Mouse (Mus musculus) embryonic facial prominence, embryonic 13.5 days (tissue): Measurements from ENCODE around the gene Atp8a2. TPM values are rescaled to one million over a fixed set of nuclear protein-coding genes. Genes with fewer than 3 reads are reported as not detected.

Experiments used
- ATAC-seq: fragments of 200-750 bp; cut with Nextera tagmentation; 2 replicates; pipeline ENCODE4 v1.8.0; 2017; ENCODE audit warnings: low read depth; ENCODE audit not compliant: insufficient number of reproducible peaks, insufficient read depth, low FRiP score, low TSS enrichment
- H3K27ac ChIP-seq: fragments of 300-500 bp; sonication (generic); 2 replicates; pipeline ENCODE4 v1.5.1; 2015; ENCODE audit warnings: moderate library complexity, mild to moderate bottlenecking, inconsistent platforms
- H3K27me3 ChIP-seq: fragments of 300-500 bp; sonication (generic); 2 replicates; pipeline ENCODE4 v1.6.1; 2015; ENCODE audit warnings: mild to moderate bottlenecking, inconsistent platforms
- H3K36me3 ChIP-seq: fragments of 300-500 bp; sonication (generic); 2 replicates; pipeline ENCODE4 v1.6.1; 2015; ENCODE audit warnings: mild to moderate bottlenecking, inconsistent platforms
- H3K4me1 ChIP-seq: fragments of 300-500 bp; sonication (generic); 2 replicates; pipeline ENCODE4 v1.6.1; 2015; ENCODE audit warnings: inconsistent platforms
- H3K4me2 ChIP-seq: fragments of 300-500 bp; sonication (generic); 2 replicates; pipeline ENCODE4 v1.6.1; 2015; ENCODE audit warnings: moderate library complexity, mild to moderate bottlenecking, inconsistent platforms
- H3K4me3 ChIP-seq: fragments of 300-500 bp; sonication (generic); 2 replicates; pipeline ENCODE4 v1.5.1; 2015; ENCODE audit warnings: mild to moderate bottlenecking, inconsistent platforms
- H3K9ac ChIP-seq: fragments of 300-500 bp; sonication (generic); 2 replicates; pipeline ENCODE4 v1.6.1; 2015; ENCODE audit warnings: mild to moderate bottlenecking, inconsistent platforms
- H3K9me3 ChIP-seq: fragments of 300-500 bp; sonication (generic); 2 replicates; pipeline ENCODE4 v1.6.1; 2016; ENCODE audit warnings: inconsistent platforms
- WGBS: fragments of 180-500 bp; shearing (Covaris S2); methylation state at CpG from one replicate; pipeline ENCODE4 v1.1.7; 2015; ENCODE audit warnings: mixed read lengths; 5-methylcytosine and 5-hydroxymethylcytosine counted together
- polyA plus RNA-seq: library from polyadenylated mRNA; unstranded; fragments of >200 nt; fragmentation: Nextera tagmentation; extraction: Ambion mirVana; gene quantifications from 2 replicates; pipeline ENCODE4 v1.2.1, GENCODE M21; 2015

Gene Atp8a2
- polyA plus RNA-seq, 1 experiment from 2014 or later: 3.1 TPM

DNA sequence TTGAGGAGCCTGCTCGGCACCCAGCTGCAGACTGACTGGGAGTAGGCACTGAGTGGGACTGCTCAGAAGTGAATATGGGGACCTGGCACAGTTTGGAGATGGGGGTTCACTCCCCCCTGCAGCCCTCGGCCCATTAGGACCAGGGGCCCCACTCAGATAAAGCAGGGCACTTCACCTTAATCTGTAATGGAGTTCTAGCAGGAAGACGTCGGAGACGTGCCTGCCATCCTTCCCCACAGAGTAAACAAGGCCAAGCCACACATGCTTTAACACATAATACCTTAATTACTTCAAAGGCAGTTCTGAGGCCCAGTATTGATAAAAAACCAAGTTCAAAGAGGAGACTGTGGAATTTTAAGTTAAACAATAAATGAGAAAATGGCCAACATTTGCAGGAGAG lies 510.8 kb downstream of the Atp8a2 start:
- no peak overlapping the region for H3K9ac ChIP-seq
- H3K4me2 ChIP-seq: no peak overlapping the region
- H3K4me3 ChIP-seq: no peak overlapping the region
- H3K27ac ChIP-seq: no peak overlapping the region
- peaks cover 29% of the 10 kb centered on the region for H3K4me1 ChIP-seq
- 64% methylated on average over 5 of the region's 5 CpGs for WGBS
- ATAC-seq: no peak
- no peaks in the 10 kb centered on the region for H3K9me3 ChIP-seq
- H3K36me3 ChIP-seq: no peaks in the 10 kb centered on the region
- H3K27me3 ChIP-seq: no peaks in the 10 kb centered on the region

DNA sequence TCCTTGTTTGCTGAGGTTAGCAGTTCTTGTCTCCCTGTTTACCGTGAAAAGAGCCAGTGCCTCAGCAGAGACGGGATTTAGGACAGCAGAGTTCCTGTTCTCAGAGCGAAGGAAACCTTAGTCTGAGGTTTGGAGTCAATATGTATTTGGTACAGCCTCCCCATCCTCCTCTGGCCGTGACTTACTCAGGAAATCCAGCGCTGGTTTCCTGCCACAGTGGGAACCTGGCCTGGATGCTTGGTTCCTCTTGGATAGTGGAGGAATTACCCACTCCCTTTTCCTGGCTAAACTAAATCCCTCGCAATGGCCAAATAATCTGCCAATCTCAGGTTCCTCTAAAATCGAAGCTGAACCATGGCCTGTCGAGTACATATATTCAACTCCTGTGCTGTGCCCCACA lies 511.6 kb downstream of the Atp8a2 start:
- Histone ChIP-seq H3K9me3 (no peaks in the 10 kb centered on the region), H3K4me1 (peaks cover 24% of the 10 kb centered on the region), H3K27me3 (no peaks in the 10 kb centered on the region), H3K4me2 (no peak overlapping the region), H3K9ac (no peak overlapping the region), H3K27ac (0 out of 2 replicates have a peak overlapping the region, but pooled peaks have one; percentile 3), H3K36me3 (no peaks in the 10 kb centered on the region), H3K4me3 (no peak overlapping the region)
- no peak for ATAC-seq
- whole genome bisulfite sequencing: 38% methylated on average over 8 of the region's 8 CpGs

DNA sequence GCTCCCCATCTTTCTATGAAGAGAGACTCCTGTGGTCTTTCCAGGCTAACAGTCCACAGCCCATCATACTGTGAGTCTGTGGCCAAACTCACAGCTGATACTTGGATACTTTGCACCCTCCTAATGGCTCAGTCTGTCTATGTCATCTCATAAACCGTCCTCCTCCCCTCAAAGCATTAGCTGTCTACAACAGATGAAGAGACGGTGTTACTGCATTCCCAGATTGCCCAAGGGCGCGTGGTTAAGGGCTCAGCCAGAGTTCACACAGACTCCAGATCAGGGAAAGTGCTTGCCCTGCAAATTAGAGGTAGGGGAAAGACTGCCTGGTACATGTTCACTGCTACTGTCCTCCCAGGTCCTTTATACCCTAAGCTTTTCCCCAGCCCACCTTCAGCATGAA lies 515.1 kb downstream of the Atp8a2 start:
- no peak overlapping the region for H3K4me2 ChIP-seq
- no peak overlapping the region for H3K27ac ChIP-seq
- H3K4me3 ChIP-seq: no peak overlapping the region
- no peaks in the 10 kb centered on the region for H3K36me3 ChIP-seq
- WGBS: 40% methylated on average over 4 of the region's 4 CpGs
- H3K27me3 ChIP-seq: 0 out of 2 replicates have a peak, but pooled peaks cover 3% of the 10 kb centered on the region
- peaks cover 14% of the 10 kb centered on the region for H3K4me1 ChIP-seq
- no peaks in the 10 kb centered on the region for H3K9me3 ChIP-seq
- no peak for ATAC-seq
- H3K9ac ChIP-seq: no peak overlapping the region

DNA sequence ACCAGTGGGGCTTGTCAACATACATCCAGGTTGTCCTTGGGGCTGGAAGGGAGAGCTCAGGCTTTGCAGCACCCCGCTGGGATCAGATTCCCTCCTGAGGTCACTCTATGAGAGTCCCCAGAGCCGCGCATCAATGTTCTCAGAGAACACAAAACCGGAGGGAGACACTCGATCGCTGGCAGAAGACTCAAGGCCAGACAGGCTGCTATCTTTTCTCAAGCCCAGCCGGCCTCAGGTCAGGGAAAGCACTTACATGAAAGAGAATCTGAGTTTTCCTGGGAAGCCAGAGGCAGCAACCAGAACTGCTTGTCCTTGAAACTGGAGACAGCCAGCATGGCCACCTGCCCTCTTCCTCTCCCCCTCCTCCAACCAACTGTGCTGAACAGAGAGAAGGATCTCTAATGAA lies 519.4 kb downstream of the Atp8a2 start:
- Histone ChIP-seq H3K4me1 (peaks cover 16% of the 10 kb centered on the region), H3K9me3 (no peaks in the 10 kb centered on the region), H3K4me3 (no peak overlapping the region), H3K4me2 (no peak overlapping the region), H3K9ac (no peak overlapping the region), H3K36me3 (no peaks in the 10 kb centered on the region), H3K27me3 (peaks cover 18% of the 10 kb centered on the region), H3K27ac (no peak overlapping the region)
- WGBS: 53% methylated on average over 7 of the region's 7 CpGs
- ATAC-seq: no peak

DNA sequence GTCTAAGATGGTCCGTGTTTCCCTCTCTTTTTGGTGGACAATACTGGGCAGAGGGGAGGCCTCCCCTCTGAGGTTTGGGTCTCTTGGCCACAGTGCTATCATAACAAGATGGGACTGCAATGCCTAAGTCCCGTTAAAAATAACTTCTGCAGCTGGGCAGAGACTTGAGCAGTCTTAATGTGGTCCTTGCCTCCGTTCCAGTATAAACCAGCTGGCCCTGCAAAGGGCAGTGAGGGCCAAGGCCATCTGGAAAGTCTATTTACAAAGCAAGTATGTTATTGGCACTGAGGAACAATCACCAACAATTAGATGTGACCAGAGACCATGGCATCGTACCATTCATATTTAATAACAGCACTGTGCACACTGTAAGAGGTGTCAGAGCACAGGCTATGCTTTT lies 521.6 kb downstream of the Atp8a2 start:
- Histone ChIP-seq H3K27me3 (peaks cover 18% of the 10 kb centered on the region), H3K9ac (no peak overlapping the region), H3K4me3 (no peak overlapping the region), H3K4me2 (no peak overlapping the region), H3K27ac (no peak overlapping the region), H3K36me3 (no peaks in the 10 kb centered on the region), H3K9me3 (no peaks in the 10 kb centered on the region), H3K4me1 (peaks cover 20% of the 10 kb centered on the region)
- no peak for ATAC-seq
- 74% methylated on average over 4 of the region's 4 CpGs for WGBS

DNA sequence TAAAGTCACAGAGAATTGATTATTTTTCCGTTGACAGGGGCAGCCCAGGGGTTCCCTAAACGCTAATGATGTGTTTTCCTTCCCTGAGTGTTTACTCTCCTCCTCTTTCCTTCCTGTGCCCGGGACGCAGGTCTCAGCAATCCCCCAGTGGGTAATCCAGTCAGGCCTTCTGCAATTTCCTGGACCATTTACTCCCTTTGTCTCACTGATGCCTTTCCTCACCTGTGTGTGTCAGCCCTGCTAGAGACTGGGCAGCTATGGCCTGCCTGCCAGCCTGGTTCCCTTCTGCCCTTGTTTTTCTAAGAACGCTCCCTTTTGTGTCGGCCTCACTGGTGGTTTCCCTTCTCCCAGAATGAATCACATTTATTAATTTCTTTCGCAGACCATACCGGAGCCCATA lies 522.4 kb downstream of the Atp8a2 start:
- H3K27ac ChIP-seq: no peak overlapping the region
- no peaks in the 10 kb centered on the region for H3K9me3 ChIP-seq
- H3K36me3 ChIP-seq: no peaks in the 10 kb centered on the region
- H3K4me2 ChIP-seq: no peak overlapping the region
- 20% methylated on average over 8 of the region's 8 CpGs for WGBS
- H3K9ac ChIP-seq: 0 out of 2 replicates have a peak overlapping the region, but pooled peaks have one; percentile 11
- no peak overlapping the region for H3K4me3 ChIP-seq
- ATAC-seq: no peak
- H3K4me1 ChIP-seq: peaks cover 24% of the 10 kb centered on the region
- peaks cover 18% of the 10 kb centered on the region for H3K27me3 ChIP-seq

DNA sequence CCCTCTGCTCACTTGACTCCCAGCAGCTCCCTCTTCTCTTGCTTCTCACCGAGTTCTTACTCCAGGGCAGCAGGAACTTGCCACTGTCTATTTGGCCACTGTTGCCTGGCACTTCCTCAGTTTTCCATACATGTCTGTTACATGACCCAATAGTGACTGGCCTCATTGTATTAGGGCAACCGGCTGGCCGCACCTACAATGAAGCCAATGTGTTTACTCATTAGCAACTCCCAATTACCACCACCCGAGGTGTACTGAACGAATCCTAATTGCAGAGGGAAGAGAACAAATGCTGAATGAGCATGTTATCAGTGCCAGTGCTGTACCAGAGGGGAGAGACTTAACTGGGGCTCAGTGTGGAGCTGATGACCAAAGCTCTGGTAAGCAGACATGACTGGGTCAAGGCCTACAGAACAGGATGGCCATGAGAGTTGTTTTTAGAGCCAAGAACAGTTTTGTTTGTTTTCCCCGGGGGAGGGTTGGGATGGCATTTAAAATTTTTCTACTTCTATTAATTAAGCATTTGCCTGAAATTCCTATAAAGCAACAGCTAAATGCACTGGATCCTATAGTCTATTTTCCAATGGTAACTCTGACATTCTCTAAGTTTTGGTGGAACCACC lies 524.0 kb downstream of the Atp8a2 start:
- no peak overlapping the region for H3K9ac ChIP-seq
- H3K9me3 ChIP-seq: no peaks in the 10 kb centered on the region
- ATAC-seq: no peak
- no peak overlapping the region for H3K4me3 ChIP-seq
- H3K27me3 ChIP-seq: peaks cover 18% of the 10 kb centered on the region
- no peaks in the 10 kb centered on the region for H3K36me3 ChIP-seq
- peaks cover 24% of the 10 kb centered on the region for H3K4me1 ChIP-seq
- no peak overlapping the region for H3K4me2 ChIP-seq
- H3K27ac ChIP-seq: no peak overlapping the region
- 78% methylated on average over 6 of the region's 6 CpGs for WGBS

DNA sequence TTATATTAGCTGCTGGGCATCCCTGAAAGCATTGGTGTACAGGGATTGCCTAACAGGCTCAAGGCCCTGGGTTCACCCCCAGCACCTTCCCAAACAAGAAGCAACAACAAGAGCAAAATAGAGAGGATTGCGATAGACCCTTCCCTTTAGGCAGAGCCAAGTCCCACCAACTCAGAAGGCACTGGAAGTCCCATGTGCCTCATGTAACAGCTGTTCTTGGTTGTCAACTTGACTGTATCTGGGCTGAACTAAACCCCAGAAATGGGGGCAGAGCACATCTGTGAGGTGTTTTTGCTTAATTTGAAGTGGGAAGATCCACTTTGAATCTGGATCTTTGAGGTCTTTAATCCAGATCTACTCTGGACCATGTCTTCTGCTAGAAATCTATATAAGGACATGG lies 539.9 kb downstream of the Atp8a2 start:
- 89% methylated on average over 1 of the region's 1 CpGs for WGBS
- Histone ChIP-seq H3K27me3 (no peaks in the 10 kb centered on the region), H3K9me3 (no peaks in the 10 kb centered on the region), H3K27ac (no peak overlapping the region), H3K36me3 (no peaks in the 10 kb centered on the region), H3K4me1 (no peaks in the 10 kb centered on the region), H3K4me3 (no peak overlapping the region), H3K9ac (no peak overlapping the region), H3K4me2 (no peak overlapping the region)
- ATAC-seq: no peak

DNA sequence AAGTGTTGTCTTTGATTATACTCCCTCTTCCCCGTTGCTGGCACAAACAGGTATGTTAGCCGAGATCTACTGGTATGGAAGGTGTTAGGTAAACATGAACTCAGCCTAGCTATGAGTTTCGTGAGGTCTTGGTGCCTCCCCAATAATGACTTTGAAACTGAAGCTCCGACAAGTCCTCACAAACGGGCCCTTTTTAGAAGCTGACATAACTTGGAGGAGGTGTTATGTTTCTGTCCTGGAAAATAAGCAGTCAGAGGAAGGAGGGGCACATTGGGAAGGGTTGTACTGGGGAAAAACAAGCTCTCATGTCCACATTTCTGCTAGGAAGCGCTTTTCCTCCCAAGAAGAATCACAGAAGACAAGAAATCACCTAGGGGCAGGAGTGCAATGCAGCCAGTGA lies 540.4 kb downstream of the Atp8a2 start:
- no peaks in the 10 kb centered on the region for H3K27me3 ChIP-seq
- no peak overlapping the region for H3K4me3 ChIP-seq
- no peaks in the 10 kb centered on the region for H3K36me3 ChIP-seq
- ATAC-seq: no peak
- no peak overlapping the region for H3K9ac ChIP-seq
- H3K27ac ChIP-seq: no peak overlapping the region
- no peaks in the 10 kb centered on the region for H3K9me3 ChIP-seq
- no peak overlapping the region for H3K4me2 ChIP-seq
- WGBS: 59% methylated on average over 6 of the region's 6 CpGs
- no peaks in the 10 kb centered on the region for H3K4me1 ChIP-seq

DNA sequence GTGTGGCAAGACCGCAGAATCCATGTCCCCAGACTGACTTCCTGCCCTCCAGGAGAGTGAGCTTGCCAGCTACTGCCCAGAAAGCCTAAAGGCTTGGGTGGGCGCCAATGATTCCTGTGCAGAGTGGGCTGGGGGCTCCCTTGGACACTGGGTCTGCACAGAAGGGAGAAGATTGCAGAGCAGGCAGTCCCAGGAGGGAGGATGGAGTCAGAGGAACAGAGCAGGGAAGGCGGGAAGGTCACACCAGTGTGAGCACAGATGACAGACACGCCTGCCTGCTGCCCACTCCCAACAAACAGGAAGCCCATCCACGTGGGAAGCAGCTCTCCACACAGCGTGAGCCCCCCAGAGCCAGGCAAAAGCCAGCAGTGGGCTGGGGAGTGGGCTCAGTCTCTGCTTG lies 547.6 kb downstream of the Atp8a2 start:
- H3K27ac ChIP-seq: no peak overlapping the region
- no peaks in the 10 kb centered on the region for H3K9me3 ChIP-seq
- no peaks in the 10 kb centered on the region for H3K27me3 ChIP-seq
- no peak overlapping the region for H3K9ac ChIP-seq
- peaks cover 20% of the 10 kb centered on the region for H3K4me1 ChIP-seq
- no peak overlapping the region for H3K4me2 ChIP-seq
- ATAC-seq: no peak
- 68% methylated on average over 6 of the region's 6 CpGs for WGBS
- no peak overlapping the region for H3K4me3 ChIP-seq
- H3K36me3 ChIP-seq: no peaks in the 10 kb centered on the region

DNA sequence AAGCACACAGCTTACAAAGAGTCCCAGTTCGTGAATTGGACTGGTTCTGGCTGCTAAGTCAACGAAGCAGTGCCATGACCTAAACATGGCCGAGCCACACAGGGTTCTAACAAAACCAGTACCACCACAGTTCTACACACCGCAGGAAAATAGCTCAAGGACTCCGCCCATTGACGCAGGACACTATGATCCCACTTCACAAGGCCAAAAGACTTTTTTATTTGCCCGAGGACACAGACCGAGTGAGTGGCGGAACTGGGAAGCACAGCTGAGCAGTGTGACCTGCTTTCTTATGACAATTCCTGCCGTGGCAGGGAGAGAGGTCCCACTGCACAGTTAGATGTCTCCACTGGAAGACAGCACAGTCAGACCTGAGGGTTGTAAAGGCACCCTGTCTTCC lies 548.4 kb downstream of the Atp8a2 start:
- no peak overlapping the region for H3K4me3 ChIP-seq
- 79% methylated on average over 10 of the region's 10 CpGs for WGBS
- H3K4me1 ChIP-seq: peaks cover 20% of the 10 kb centered on the region
- no peaks in the 10 kb centered on the region for H3K27me3 ChIP-seq
- no peak overlapping the region for H3K27ac ChIP-seq
- no peak for ATAC-seq
- no peaks in the 10 kb centered on the region for H3K9me3 ChIP-seq
- no peaks in the 10 kb centered on the region for H3K36me3 ChIP-seq
- no peak overlapping the region for H3K9ac ChIP-seq
- no peak overlapping the region for H3K4me2 ChIP-seq

DNA sequence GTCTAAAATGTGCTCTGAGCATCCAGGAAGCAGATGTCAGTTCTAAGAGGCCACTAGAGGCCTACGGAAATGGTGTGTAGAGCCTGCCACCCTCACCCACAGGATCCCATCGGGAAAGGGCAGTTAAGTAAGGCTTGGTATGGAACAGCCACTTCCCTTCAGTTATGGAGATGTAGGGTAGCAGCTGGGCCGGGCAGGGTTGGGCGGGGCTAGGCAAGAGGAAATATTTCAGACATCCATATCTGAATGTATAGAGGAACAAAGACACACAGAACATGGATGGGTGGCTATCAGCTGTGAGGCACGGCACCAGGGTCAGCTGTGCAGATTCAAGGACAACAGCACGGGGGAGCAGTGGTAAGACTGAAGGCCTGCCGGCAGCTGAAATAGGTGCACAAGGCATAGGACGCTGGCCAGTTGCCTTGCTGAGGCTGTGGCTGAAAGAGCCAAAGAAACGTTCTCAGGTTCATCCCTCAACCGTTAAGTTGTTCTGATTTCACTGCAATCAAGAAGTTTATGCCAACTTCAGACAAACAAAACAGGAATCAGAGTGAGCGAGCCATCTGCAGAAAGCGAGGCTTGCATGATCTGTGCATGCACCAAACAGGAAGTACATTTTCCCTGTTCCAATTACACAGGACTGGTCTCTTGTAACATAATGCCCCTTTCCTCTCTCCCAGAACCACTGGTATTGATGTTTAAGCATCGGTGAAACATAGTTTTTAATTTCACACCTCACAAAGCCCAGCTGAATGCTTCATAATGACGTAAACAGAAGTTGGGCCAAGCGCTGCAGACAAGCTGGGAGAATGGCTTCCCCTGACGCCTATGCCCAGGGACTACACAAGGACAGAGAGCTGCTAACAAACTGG lies 549.9 kb downstream of the Atp8a2 start:
- H3K27ac ChIP-seq: peak overlapping the region; percentile 11; the same call in 1 of the 2 replicates
- H3K36me3 ChIP-seq: no peaks in the 10 kb centered on the region
- no peak overlapping the region for H3K4me3 ChIP-seq
- ATAC-seq: 0 out of 2 replicates have a peak, but pooled peaks have one; percentile 45
- no peak overlapping the region for H3K4me2 ChIP-seq
- no peak overlapping the region for H3K9ac ChIP-seq
- H3K4me1 ChIP-seq: peaks cover 28% of the 10 kb centered on the region
- no peaks in the 10 kb centered on the region for H3K27me3 ChIP-seq
- no peaks in the 10 kb centered on the region for H3K9me3 ChIP-seq
- 57% methylated on average over 16 of the region's 16 CpGs for WGBS
